Mouse (Mus musculus) MEL (cell line): Measurements from ENCODE around the gene Serpinb1a. TPM values are rescaled to one million over a fixed set of nuclear protein-coding genes. Genes with fewer than 3 reads are reported as not detected.

Experiments
- DNase-seq: peaks from one replicate; pipeline ENCODE4 v3.0.0; 2011; ENCODE audit warnings: low read depth, low spot score
- H3K27ac ChIP-seq: 2 replicates; pipeline ENCODE4 v1.5.1; 2012; ENCODE audit warnings: low read depth, mild to moderate bottlenecking, control low read depth, low read length, moderate library complexity; ENCODE audit not compliant: control insufficient read depth
- H3K27me3 ChIP-seq, 2 experiments: fragments of 150-350 bp in 1 of 2; sonication (generic) in 1 of 2; 2 replicates each; pipeline ENCODE4 v1.6.1; 2012; ENCODE audit warnings: low read length in 2 of 2, mild to moderate bottlenecking in 2 of 2, improper control_type of control experiment in 1 of 2, moderate library complexity in 1 of 2; ENCODE audit not compliant: insufficient read depth in 2 of 2, control insufficient read depth in 1 of 2
- H3K36me3 ChIP-seq, 2 experiments: 2 replicates each; pipeline ENCODE4 v1.6.1; 2012 to 2014; ENCODE audit warnings: low read length in 2 of 2, improper control_type of control experiment in 1 of 2, inconsistent platforms in 1 of 2, mild to moderate bottlenecking in 1 of 2; ENCODE audit not compliant: insufficient read depth in 2 of 2, control insufficient read depth in 1 of 2
- H3K4me1 ChIP-seq, 2 experiments: fragments of 150-350 bp in 1 of 2; sonication (generic) in 1 of 2; 2 replicates each; pipeline ENCODE4 v1.6.1; 2012; ENCODE audit warnings: low read length in 2 of 2, improper control_type of control experiment in 1 of 2, mild to moderate bottlenecking in 1 of 2; ENCODE audit not compliant: insufficient read depth in 2 of 2, control insufficient read depth in 1 of 2
- H3K4me3 ChIP-seq, 2 experiments: fragments of 150-350 bp in 1 of 2; sonication (generic) in 1 of 2; 2 replicates each; pipeline ENCODE4 v1.5.1; 2012; ENCODE audit warnings: low read depth in 2 of 2, low read length in 2 of 2, mild to moderate bottlenecking in 2 of 2, moderate library complexity in 2 of 2, control low read depth in 1 of 2, improper control_type of control experiment in 1 of 2; ENCODE audit not compliant: control insufficient read depth in 1 of 2, insufficient read depth in 1 of 2
- H3K79me2 ChIP-seq: 2 replicates; pipeline ENCODE4 v1.6.1; 2012; ENCODE audit warnings: mild to moderate bottlenecking, low read length, moderate library complexity; ENCODE audit not compliant: control insufficient read depth, poor library complexity, insufficient read depth
- H3K9ac ChIP-seq: 2 replicates; pipeline ENCODE4 v1.6.1; 2012; ENCODE audit warnings: low read depth, mild to moderate bottlenecking, control low read depth, low read length, moderate library complexity; ENCODE audit not compliant: control insufficient read depth, poor library complexity, severe bottlenecking
- H3K9me3 ChIP-seq: fragments of 150-350 bp; sonication (generic); replicated peaks from 2 replicates; pipeline ENCODE4 v1.6.1; 2012; ENCODE audit warnings: mild to moderate bottlenecking, low read length, improper control_type of control experiment, moderate library complexity; ENCODE audit not compliant: insufficient read depth
- BHLHE40 ChIP-seq: IDR thresholded peaks from 2 replicates; pipeline ENCODE4 v1.6.1; 2012; ENCODE audit warnings: low read depth, mild to moderate bottlenecking, inconsistent platforms, low read length, improper control_type of control experiment, borderline replicate concordance
- HCFC1 ChIP-seq: IDR thresholded peaks from 2 replicates; pipeline ENCODE4 v1.6.1; 2012; ENCODE audit warnings: low read depth, mild to moderate bottlenecking, inconsistent platforms, low read length, improper control_type of control experiment, moderate library complexity
- MAFK ChIP-seq: IDR thresholded peaks from 2 replicates; pipeline ENCODE4 v1.6.1; 2011; ENCODE audit warnings: low read depth, mild to moderate bottlenecking, low read length, improper control_type of control experiment, borderline replicate concordance
- MAZ ChIP-seq: IDR thresholded peaks from 2 replicates; pipeline ENCODE4 v1.6.1; 2012; ENCODE audit warnings: low read depth, mild to moderate bottlenecking, inconsistent platforms, low read length, improper control_type of control experiment
- MEF2A ChIP-seq: IDR thresholded peaks from 2 replicates; pipeline ENCODE4 v1.6.1; 2014; ENCODE audit warnings: low read depth, mild to moderate bottlenecking, inconsistent platforms, low read length, improper control_type of control experiment; ENCODE audit not compliant: poor library complexity, insufficient replicate concordance, severe bottlenecking; ENCODE audit errors: extremely low read depth
- MYB ChIP-seq: IDR thresholded peaks from 2 replicates; pipeline ENCODE4 v1.6.1; 2011; ENCODE audit warnings: mild to moderate bottlenecking, low read depth, low read length, improper control_type of control experiment
- MYC ChIP-seq: IDR thresholded peaks from 2 replicates; pipeline ENCODE4 v1.6.1; 2011; ENCODE audit warnings: low read depth, mild to moderate bottlenecking, low read length, improper control_type of control experiment, moderate library complexity
- NELFE ChIP-seq: IDR thresholded peaks from 2 replicates; pipeline ENCODE4 v1.6.1; 2011; ENCODE audit warnings: low read depth, low read length, improper control_type of control experiment
- NRF1 ChIP-seq: IDR thresholded peaks from 2 replicates; pipeline ENCODE4 v1.6.1; 2014; ENCODE audit warnings: low read depth, mild to moderate bottlenecking, inconsistent platforms, low read length, improper control_type of control experiment, moderate library complexity; ENCODE audit not compliant: poor library complexity, insufficient read depth, severe bottlenecking
- POLR2AphosphoS5 ChIP-seq: IDR thresholded peaks from 2 replicates; pipeline ENCODE4 v1.6.1; 2012; ENCODE audit warnings: low read depth, borderline replicate concordance, mild to moderate bottlenecking, inconsistent platforms, low read length, moderate library complexity, mixed read lengths
- TAL1 ChIP-seq: IDR thresholded peaks from 2 replicates; pipeline ENCODE4 v1.6.1; 2012; ENCODE audit warnings: mild to moderate bottlenecking, inconsistent platforms, low read length, moderate library complexity, mixed read lengths
- ZC3H11A ChIP-seq: IDR thresholded peaks from 2 replicates; pipeline ENCODE4 v1.6.1; 2012; ENCODE audit warnings: low read depth, mild to moderate bottlenecking, inconsistent platforms, low read length, improper control_type of control experiment
- ZKSCAN1 ChIP-seq: IDR thresholded peaks from 2 replicates; pipeline ENCODE4 v1.6.1; 2012; ENCODE audit warnings: low read depth, mild to moderate bottlenecking, inconsistent platforms, low read length, improper control_type of control experiment, moderate library complexity
- polyA plus RNA-seq, 2 experiments: library from polyadenylated mRNA; stranded (reverse) in 1 of 2; unstranded in 1 of 2; fragments of >175 nt in 1 of 2; fragments of >200 nt in 1 of 2; gene quantifications; 2 replicates each; pipeline versions ENCODE4 v1.2.1 to v1.2.4; 2012; ENCODE audit warnings: low replicate concordance in 2 of 2, low read depth in 1 of 2; ENCODE audit not compliant: insufficient read length in 2 of 2, insufficient read depth in 1 of 2, missing spikeins in 1 of 2
- total RNA-seq: library from RNA; depleted of rRNA; stranded (reverse); fragments of 300-350 nt; gene quantifications from 2 replicates; pipeline ENCODE4 v1.2.3, GENCODE M21; 2012

The Serpinb1a gene
- total and polyA plus RNA-seq, 3 experiments, result 2.7 to 6.8 TPM; not detected in 1

DNA sequence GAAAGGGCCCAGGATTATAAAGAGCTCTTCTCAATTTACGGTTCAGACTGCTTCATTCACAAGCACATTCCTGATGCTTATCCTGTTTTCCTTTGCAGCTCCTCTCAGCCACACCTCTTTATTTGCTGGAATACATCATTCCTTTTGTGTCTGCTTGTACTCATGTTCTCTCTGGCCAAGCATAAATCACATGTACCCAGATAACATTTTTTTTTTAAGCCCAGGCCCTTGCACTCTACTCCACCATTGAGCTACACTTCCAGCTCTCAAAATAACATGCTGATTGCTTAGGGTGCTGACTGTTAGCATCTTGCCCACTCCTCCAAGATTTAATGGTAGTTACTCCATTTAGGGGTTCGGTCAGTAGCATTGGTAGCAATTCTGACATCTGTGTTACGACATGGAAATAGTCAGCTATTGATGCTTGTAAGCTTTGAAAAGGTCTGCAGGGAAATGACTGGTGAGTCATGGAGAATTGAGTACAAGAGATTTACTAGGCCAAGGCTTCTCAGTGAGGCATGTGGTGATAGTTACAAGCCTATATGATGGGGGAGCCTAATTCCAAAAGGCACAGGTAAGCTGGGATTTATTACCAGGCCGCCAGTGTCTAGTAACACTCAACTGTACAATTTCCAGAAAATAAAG, 47.2 kb downstream of the Serpinb1a start:
- peak; percentile 6 for DNase-seq
- Histone ChIP-seq H3K27me3 (no peaks in the 10 kb centered on the region), H3K4me1 (peaks cover 2 to 13% of the 10 kb centered on the region in 2 experiments; a peak in 3 of 4 replicates), H3K27ac (no peak overlapping the region), H3K36me3 (peaks cover 11 to 17% of the 10 kb centered on the region in 2 experiments), H3K4me3 (no peak overlapping the region; a peak in 1 of 4 replicates), H3K9ac (no peak overlapping the region), H3K79me2 (peaks cover 26% of the 10 kb centered on the region), H3K9me3 (no peaks in the 10 kb centered on the region)
- TF ChIP-seq MYC (no peak), MAFK (no peak), POLR2AphosphoS5 (no peak), BHLHE40 (no peak), NELFE (no peak), MYB (no peak), HCFC1 (no peak), TAL1 (no peak), MEF2A (no peak), ZKSCAN1 (no peak)

DNA sequence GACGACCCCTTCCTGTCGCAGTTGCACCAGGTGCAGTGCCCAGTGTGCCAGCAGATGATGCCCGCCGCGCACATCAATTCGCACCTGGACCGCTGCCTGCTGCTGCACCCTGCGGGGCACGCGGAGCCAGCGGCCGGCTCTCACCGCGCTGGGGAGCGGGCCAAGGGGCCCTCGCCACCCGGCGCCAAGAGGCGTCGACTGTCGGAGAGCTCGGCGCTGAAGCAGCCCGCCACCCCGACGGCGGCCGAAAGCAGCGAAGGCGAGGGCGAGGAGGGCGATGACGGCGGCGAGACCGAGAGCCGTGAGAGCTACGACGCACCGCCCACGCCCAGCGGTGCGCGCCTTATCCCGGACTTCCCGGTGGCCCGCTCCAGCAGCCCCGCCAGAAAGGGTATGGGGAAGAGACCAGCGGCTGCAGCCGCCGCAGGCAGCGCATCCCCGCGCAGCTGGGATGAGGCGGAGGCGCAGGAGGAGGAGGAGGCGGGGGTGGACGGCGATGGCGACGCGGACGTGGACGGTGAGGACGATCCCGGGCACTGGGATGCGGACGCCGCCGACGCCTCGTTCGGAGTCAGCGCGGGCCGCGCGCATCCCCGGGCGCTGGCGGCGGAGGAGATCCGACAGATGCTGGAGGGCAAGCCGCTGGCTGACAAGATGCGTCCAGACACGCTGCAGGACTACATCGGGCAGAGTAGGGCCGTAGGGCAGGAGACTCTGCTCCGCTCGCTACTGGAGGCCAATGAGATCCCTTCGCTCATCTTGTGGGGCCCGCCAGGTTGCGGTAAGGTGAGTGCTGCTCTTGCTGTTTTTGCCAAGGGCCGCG, 48.5 kb downstream of the Serpinb1a start, which contains the start of gene D930007J09Rik:
D930007J09Rik (minus strand) TSS at position 591 of the 823 bp plus-strand sequence.
- TF ChIP-seq ZC3H11A (no peak), NRF1 (0 out of 2 replicates have a peak, but pooled peaks have one; percentile 25), MAZ (0 out of 2 replicates have a peak, but pooled peaks have one; percentile 21)
- peaks cover 26% of the 10 kb centered on the region for H3K79me2 ChIP-seq
- H3K27ac ChIP-seq, result no peak within 1 kb of the TSS
- H3K9me3 ChIP-seq, result no peaks in the 10 kb centered on the region
- no peaks in the 10 kb centered on the region for H3K27me3 ChIP-seq
- H3K4me1 ChIP-seq, result peaks cover 2 to 13% of the 10 kb centered on the region in 2 experiments; a peak in 2 of 4 replicates
- H3K4me3 ChIP-seq, result peak within 1 kb of the TSS; percentile 66 to 78
- peaks cover 7 to 16% of the 10 kb centered on the region in 2 experiments for H3K36me3 ChIP-seq
- DNase-seq, result no peak
- H3K9ac ChIP-seq, result peak within 1 kb of the TSS; percentile 80
